Mouse (Mus musculus) adrenal gland, adult 10 weeks (tissue): ENCODE data around the gene Cdcp1. TPM values are rescaled to one million over a fixed set of nuclear protein-coding genes. Genes with fewer than 3 reads are reported as not detected.

Experiments used
- polyA plus RNA-seq: library from polyadenylated mRNA; stranded (reverse); fragments of 350-450 nt; fragmentation: Illumina TruSeq; extraction: RNeasy Lipid Tissue Mini Kit (QIAGEN cat#74804); gene quantifications from one replicate; pipeline ENCODE4 v1.2.3, GENCODE M21; 2014; ENCODE audit warnings: low read depth, low replicate concordance

The Cdcp1 gene
- polyA plus RNA-seq, result 0.17 TPM

GRCm38 (mm10) chr9:123215621-123216440, at the start of gene Cdcp1:
Cdcp1 (minus strand) TSS chr9:123216038.

GRCm38 (mm10) chr9:123260611-123261021, 44.8 kb upstream of the Cdcp1 start, which contains the start of gene Tmem158:
Tmem158 (minus strand) TSS chr9:123260764.

DNA sequence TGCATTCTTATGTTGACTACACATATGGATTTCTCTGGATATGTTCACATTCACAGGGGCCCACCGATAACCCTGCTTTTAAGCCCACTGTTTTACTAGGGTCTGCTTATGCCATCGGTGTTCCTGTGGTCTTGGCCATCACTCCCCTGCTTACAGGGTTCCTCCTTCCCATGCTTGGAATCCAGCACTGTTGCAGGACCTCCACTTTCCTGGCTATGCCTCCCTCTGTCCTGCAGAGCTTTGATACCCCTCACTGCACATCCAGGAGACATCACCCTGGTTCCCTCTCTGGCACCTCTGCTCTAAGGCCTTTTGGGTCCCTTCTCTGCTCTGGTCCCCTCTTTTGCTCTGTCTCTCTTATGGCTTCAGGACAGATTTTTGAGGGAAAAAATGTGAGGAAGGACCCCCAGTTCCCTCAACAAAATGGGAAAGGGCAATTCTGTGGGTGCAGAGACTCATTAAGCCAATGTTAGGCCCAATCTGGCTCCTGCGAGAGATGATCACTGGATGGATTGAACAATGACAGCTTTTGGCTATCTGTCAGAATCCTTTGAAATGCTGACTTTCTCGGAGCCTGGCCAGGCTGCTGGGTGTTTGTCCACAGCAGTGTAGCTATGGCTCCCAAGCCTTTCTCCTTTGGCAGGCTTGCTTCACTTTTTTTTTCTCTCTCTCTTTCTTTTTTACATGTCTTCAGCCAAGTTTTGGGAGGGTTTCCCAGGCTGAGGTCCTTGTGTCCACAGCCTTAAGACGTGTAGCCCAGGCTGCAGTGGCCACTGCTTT, 65.4 kb downstream of the Cdcp1 start, which contains the start of gene Clec3b:
Gene Clec3b, plus strand, starts transcription at position 706 of the 780 bp plus-strand sequence.

Other genes starting within 250 kb of the Cdcp1 start
- gene Tmem42, start 194.7 kb downstream of the Cdcp1 start, polyA plus RNA-seq, result 15.1 TPM
- not detected for gene Tgm4, start 181.3 kb downstream of the Cdcp1 start, polyA plus RNA-seq
- 50.1 TPM for gene Zdhhc3, start 102.8 kb downstream of the Cdcp1 start, polyA plus RNA-seq
- gene Exosc7, start 102.8 kb downstream of the Cdcp1 start, polyA plus RNA-seq, result 9.0 TPM
- not detected for gene Clec3b, start 65.1 kb downstream of the Cdcp1 start, polyA plus RNA-seq
- gene Tmem158, start 44.7 kb upstream of the Cdcp1 start, polyA plus RNA-seq, result 13.2 TPM
- 36.7 TPM for gene Lars2, start 150.9 kb upstream of the Cdcp1 start, polyA plus RNA-seq